Mouse (Mus musculus) forebrain, embryonic 14.5 days (tissue): Measurements from ENCODE around the gene Myo10. TPM values are rescaled to one million over a fixed set of nuclear protein-coding genes. Genes with fewer than 3 reads are reported as not detected.
A peak's percentile ranks its signal among the peaks of the same experiment; 100 is the strongest.

Experiments used
- ATAC-seq: fragments of 200-750 bp; cut with Nextera tagmentation; 2 replicates; pipeline ENCODE4 v1.8.0; 2017; ENCODE audit warnings: mild to moderate bottlenecking, moderate library complexity
- DNase-seq: peaks from one replicate; pipeline ENCODE4 v3.0.0-alpha.2; 2015; ENCODE audit warnings: low spot score
- H3K27ac ChIP-seq: fragments of 300-500 bp; sonication (generic); 2 replicates; pipeline ENCODE4 v1.5.1; 2014; ENCODE audit warnings: low read depth, mild to moderate bottlenecking, control low read depth, low read length, moderate library complexity
- H3K27me3 ChIP-seq: fragments of 300-500 bp; sonication (generic); replicated peaks from 2 replicates; pipeline ENCODE4 v1.6.1; 2014; ENCODE audit warnings: low read length, control low read depth, mixed read lengths; ENCODE audit not compliant: control insufficient read depth, insufficient read depth
- H3K36me3 ChIP-seq: fragments of 300-500 bp; sonication (generic); 2 replicates; pipeline ENCODE4 v1.6.1; 2014; ENCODE audit warnings: low read length, control low read depth; ENCODE audit not compliant: control insufficient read depth, insufficient read depth
- H3K4me1 ChIP-seq: fragments of 300-500 bp; sonication (generic); 2 replicates; pipeline ENCODE4 v1.6.1; 2014; ENCODE audit warnings: antibody characterized with exemption, low read length, control low read depth; ENCODE audit not compliant: control insufficient read depth, insufficient read depth
- H3K4me2 ChIP-seq: fragments of 300-500 bp; sonication (generic); 2 replicates; pipeline ENCODE4 v1.6.1; 2014; ENCODE audit warnings: mild to moderate bottlenecking, control low read depth, low read length
- H3K4me3 ChIP-seq: fragments of 300-500 bp; sonication (generic); 2 replicates; pipeline ENCODE4 v1.5.1; 2014; ENCODE audit warnings: low read depth, low read length, control low read depth
- H3K9ac ChIP-seq: fragments of 300-500 bp; sonication (generic); 2 replicates; pipeline ENCODE4 v1.6.1; 2014; ENCODE audit warnings: mild to moderate bottlenecking, low read length, control low read depth, moderate library complexity
- H3K9me3 ChIP-seq: fragments of 300-500 bp; sonication (generic); replicated peaks from 2 replicates; pipeline ENCODE4 v1.6.1; 2016; ENCODE audit warnings: low read length, control low read depth, mixed read lengths; ENCODE audit not compliant: control insufficient read depth
- WGBS: fragments of 180-500 bp; shearing (Covaris S2); extraction: QIAGEN DNeasy Blood & Tissue Kit; methylation state at CpG from one replicate; pipeline ENCODE4 v1.1.7; 2014; 5-methylcytosine and 5-hydroxymethylcytosine counted together
- polyA plus RNA-seq: library from polyadenylated mRNA; unstranded; fragments of >200 nt; fragmentation: Nextera tagmentation; extraction: Ambion mirVana; gene quantifications from 2 replicates; pipeline ENCODE4 v1.2.1, GENCODE M21; 2014

Gene Myo10
- polyA plus RNA-seq, 1 experiment from 2014 or later: 36.2 TPM

GRCm38 (mm10) chr15:25637727-25638126 lies 15.4 kb downstream of the Myo10 start:
- Histone ChIP-seq H3K27ac (no peak overlapping the region), H3K4me2 (no peak overlapping the region), H3K36me3 (no peaks in the 10 kb centered on the region), H3K27me3 (0 out of 2 replicates have a peak, but pooled peaks cover 6% of the 10 kb centered on the region), H3K4me3 (no peak overlapping the region), H3K4me1 (peaks cover 5% of the 10 kb centered on the region; the same call in 1 of the 2 replicates), H3K9me3 (no peaks in the 10 kb centered on the region), H3K9ac (no peak overlapping the region)
- no peak for DNase-seq
- 87% methylated on average over 9 of the region's 9 CpGs for WGBS
- ATAC-seq: no peak

- H3K9ac ChIP-seq: no peak overlapping the region
- WGBS: 85% methylated on average over 5 of the region's 5 CpGs
- H3K4me2 ChIP-seq: no peak overlapping the region
- H3K27me3 ChIP-seq: 0 out of 2 replicates have a peak, but pooled peaks cover 6% of the 10 kb centered on the region
- ATAC-seq (no peak), DNase-seq (no peak)
- H3K4me1 ChIP-seq: peaks cover 5% of the 10 kb centered on the region; the same call in 1 of the 2 replicates
- no peaks in the 10 kb centered on the region for H3K36me3 ChIP-seq
- H3K4me3 ChIP-seq: no peak overlapping the region
- no peaks in the 10 kb centered on the region for H3K9me3 ChIP-seq
- no peak overlapping the region for H3K27ac ChIP-seq
These were observed 16.9 kb downstream of the Myo10 start for GRCm38 (mm10) chr15:25639217-25639616.

GRCm38 (mm10) chr15:25640840-25641752 lies 18.8 kb downstream of the Myo10 start:
- 89% methylated on average over 12 of the region's 12 CpGs for WGBS
- Histone ChIP-seq H3K4me3 (no peak overlapping the region), H3K36me3 (no peaks in the 10 kb centered on the region), H3K9ac (no peak overlapping the region), H3K27ac (no peak overlapping the region), H3K9me3 (no peaks in the 10 kb centered on the region), H3K27me3 (0 out of 2 replicates have a peak, but pooled peaks cover 6% of the 10 kb centered on the region), H3K4me1 (peaks cover 5% of the 10 kb centered on the region; the same call in 1 of the 2 replicates), H3K4me2 (no peak overlapping the region)
- no peak for DNase-seq
- no peak for ATAC-seq

GRCm38 (mm10) chr15:25642214-25643058 lies 20.1 kb downstream of the Myo10 start:
- 22% methylated on average over 9 of the region's 9 CpGs for WGBS
- Histone ChIP-seq H3K36me3 (no peaks in the 10 kb centered on the region), H3K9ac (no peak overlapping the region), H3K27ac (no peak overlapping the region), H3K27me3 (0 out of 2 replicates have a peak, but pooled peaks cover 6% of the 10 kb centered on the region), H3K9me3 (no peaks in the 10 kb centered on the region), H3K4me2 (no peak overlapping the region), H3K4me3 (no peak overlapping the region), H3K4me1 (peaks cover 5% of the 10 kb centered on the region; the same call in 1 of the 2 replicates)
- peak; percentile 82 for DNase-seq
- peak; percentile 90 for ATAC-seq

GRCm38 (mm10) chr15:25645862-25646261 lies 23.5 kb downstream of the Myo10 start:
- Histone ChIP-seq H3K9ac (no peak overlapping the region), H3K27me3 (no peaks in the 10 kb centered on the region), H3K36me3 (no peaks in the 10 kb centered on the region), H3K4me3 (no peak overlapping the region), H3K9me3 (no peaks in the 10 kb centered on the region), H3K4me1 (peaks cover 5% of the 10 kb centered on the region; the same call in 1 of the 2 replicates), H3K4me2 (no peak overlapping the region), H3K27ac (no peak overlapping the region)
- ATAC-seq (no peak), DNase-seq (no peak)
- WGBS: 93% methylated on average over 4 of the region's 4 CpGs

GRCm38 (mm10) chr15:25648287-25648686 lies 26.0 kb downstream of the Myo10 start:
- H3K36me3 ChIP-seq: no peaks in the 10 kb centered on the region
- no peaks in the 10 kb centered on the region for H3K9me3 ChIP-seq
- no peak overlapping the region for H3K4me3 ChIP-seq
- H3K27ac ChIP-seq: no peak overlapping the region
- DNase-seq (no peak), ATAC-seq (no peak)
- H3K27me3 ChIP-seq: no peaks in the 10 kb centered on the region
- no peak overlapping the region for H3K4me2 ChIP-seq
- H3K9ac ChIP-seq: no peak overlapping the region
- WGBS: 82% methylated on average over 2 of the region's 2 CpGs
- no peaks in the 10 kb centered on the region for H3K4me1 ChIP-seq

- no peak overlapping the region for H3K9ac ChIP-seq
- no peak overlapping the region for H3K4me2 ChIP-seq
- no peaks in the 10 kb centered on the region for H3K36me3 ChIP-seq
- DNase-seq: no peak
- no peaks in the 10 kb centered on the region for H3K9me3 ChIP-seq
- H3K27me3 ChIP-seq: no peaks in the 10 kb centered on the region
- no peak for ATAC-seq
- no peaks in the 10 kb centered on the region for H3K4me1 ChIP-seq
- no peak overlapping the region for H3K27ac ChIP-seq
- WGBS: 77% methylated on average over 5 of the region's 5 CpGs
- no peak overlapping the region for H3K4me3 ChIP-seq
These were observed 28.0 kb downstream of the Myo10 start for GRCm38 (mm10) chr15:25650371-25650770.

GRCm38 (mm10) chr15:25651820-25652219 lies 29.5 kb downstream of the Myo10 start:
- no peaks in the 10 kb centered on the region for H3K27me3 ChIP-seq
- H3K4me3 ChIP-seq: no peak overlapping the region
- H3K9me3 ChIP-seq: no peaks in the 10 kb centered on the region
- H3K4me1 ChIP-seq: no peaks in the 10 kb centered on the region
- no peaks in the 10 kb centered on the region for H3K36me3 ChIP-seq
- ATAC-seq (no peak), DNase-seq (no peak)
- H3K27ac ChIP-seq: no peak overlapping the region
- 46% methylated on average over 7 of the region's 7 CpGs for WGBS
- H3K9ac ChIP-seq: no peak overlapping the region
- H3K4me2 ChIP-seq: no peak overlapping the region
